Mouse (Mus musculus): ENCODE measurements around the gene Galnt15. TPM values are rescaled to one million over a fixed set of nuclear protein-coding genes. Genes with fewer than 3 reads are reported as not detected.
"Not testable (repeated sequence)": the region's sequence is repeated elsewhere in the genome, so short reads cannot be mapped to it uniquely, and the experiment has no call there.

The Galnt15 gene
- polyA plus RNA-seq, 1 experiment from 2014 or later = 0.73 TPM

GRCm38 (mm10) chr14:32082891-32083290 is 54.1 kb downstream of the Galnt15 start:
- H3K4me2 ChIP-seq = no peak overlapping the region
- H3K9ac ChIP-seq = no peak overlapping the region
- ATAC-seq (ENCODE audit: low FRiP score, low read depth) = no peak
- H3K4me1 ChIP-seq (replicated peaks) = peaks cover 21% of the 10 kb centered on the region
- H3K27me3 ChIP-seq = no peaks in the 10 kb centered on the region
- peaks cover 18% of the 10 kb centered on the region for H3K36me3 ChIP-seq
- H3K27ac ChIP-seq (replicated peaks) = no peak overlapping the region
- H3K9me3 ChIP-seq = no peaks in the 10 kb centered on the region
- H3K4me3 ChIP-seq = no peak overlapping the region
- WGBS = 95% methylated on average over 6 of the region's 6 CpGs

GRCm38 (mm10) chr14:32083466-32083865 is 54.7 kb downstream of the Galnt15 start:
- no peaks in the 10 kb centered on the region for H3K27me3 ChIP-seq
- H3K9me3 ChIP-seq = no peaks in the 10 kb centered on the region
- WGBS = 95% methylated on average over 2 of the region's 2 CpGs
- H3K27ac ChIP-seq (replicated peaks) = no peak overlapping the region
- no peak overlapping the region for H3K4me3 ChIP-seq
- no peak overlapping the region for H3K9ac ChIP-seq
- peaks cover 21% of the 10 kb centered on the region for H3K4me1 ChIP-seq (replicated peaks)
- no peak for ATAC-seq (ENCODE audit: low FRiP score, low read depth)
- H3K36me3 ChIP-seq = peaks cover 18% of the 10 kb centered on the region
- H3K4me2 ChIP-seq = no peak overlapping the region

GRCm38 (mm10) chr14:32084761-32085485 is 56.1 kb downstream of the Galnt15 start, which contains the start of gene Oxnad1:
Oxnad1 (plus strand) TSS chr14:32085374.
- peak; percentile 97 for ATAC-seq (ENCODE audit: low FRiP score, low read depth)
- Histone ChIP-seq H3K9me3 (no peaks in the 10 kb centered on the region), H3K9ac (peak within 1 kb of the TSS; percentile 62), H3K4me3 (peak within 1 kb of the TSS; percentile 56), H3K27me3 (no peaks in the 10 kb centered on the region), H3K36me3 (peaks cover 18% of the 10 kb centered on the region), H3K4me2 (peak within 1 kb of the TSS; percentile 86), H3K4me1 (replicated peaks) (peaks cover 21% of the 10 kb centered on the region), H3K27ac (replicated peaks) (peak within 1 kb of the TSS; percentile 85)
- WGBS = 4% methylated on average over 22 of the region's 22 CpGs

GRCm38 (mm10) chr14:32085486-32086201 is 56.9 kb downstream of the Galnt15 start, which contains the start of gene Dph3:
Dph3 (minus strand) TSS chr14:32085729.
- Histone ChIP-seq H3K27me3 (no peaks in the 10 kb centered on the region), H3K4me1 (replicated peaks) (peaks cover 21% of the 10 kb centered on the region), H3K9me3 (no peaks in the 10 kb centered on the region), H3K9ac (peak within 1 kb of the TSS; percentile 62), H3K4me2 (peak within 1 kb of the TSS; percentile 86), H3K27ac (replicated peaks) (peak within 1 kb of the TSS; percentile 85), H3K36me3 (peaks cover 16% of the 10 kb centered on the region), H3K4me3 (peak within 1 kb of the TSS; percentile 56)
- under 1% methylated on average over 43 of the region's 43 CpGs for WGBS
- ATAC-seq (ENCODE audit: low FRiP score, low read depth) = peak; percentile 99

GRCm38 (mm10) chr14:32086226-32086625 is 57.4 kb downstream of the Galnt15 start:
- Histone ChIP-seq H3K27me3 (no peaks in the 10 kb centered on the region), H3K4me3 (peak overlapping the region; percentile 56), H3K4me1 (replicated peaks) (peaks cover 21% of the 10 kb centered on the region), H3K9me3 (no peaks in the 10 kb centered on the region), H3K9ac (peak overlapping the region; percentile 62), H3K36me3 (peaks cover 13% of the 10 kb centered on the region), H3K4me2 (peak overlapping the region; percentile 86), H3K27ac (replicated peaks) (no peak overlapping the region)
- whole genome bisulfite sequencing = 29% methylated on average over 8 of the region's 8 CpGs
- no peak for ATAC-seq (ENCODE audit: low FRiP score, low read depth)

GRCm38 (mm10) chr14:32087584-32088248 is 58.9 kb downstream of the Galnt15 start:
- ATAC-seq (ENCODE audit: low FRiP score, low read depth) = not testable (repeated sequence)

GRCm38 (mm10) chr14:32091124-32091523 is 62.3 kb downstream of the Galnt15 start:
- Histone ChIP-seq H3K4me3 (no peak overlapping the region), H3K27me3 (no peaks in the 10 kb centered on the region), H3K36me3 (peaks cover 25% of the 10 kb centered on the region), H3K9me3 (no peaks in the 10 kb centered on the region), H3K4me2 (no peak overlapping the region), H3K4me1 (replicated peaks) (peaks cover 11% of the 10 kb centered on the region), H3K9ac (no peak overlapping the region), H3K27ac (replicated peaks) (no peak overlapping the region)
- WGBS = 82% methylated on average over 4 of the region's 4 CpGs
- no peak for ATAC-seq (ENCODE audit: low FRiP score, low read depth)

More at GRCm38 (mm10) chr14:32087584-32088248, 58.9 kb downstream of the Galnt15 start:
- H3K36me3 ChIP-seq; H3K4me3 ChIP-seq; H3K4me2 ChIP-seq; H3K27me3 ChIP-seq; H3K9ac ChIP-seq; H3K9me3 ChIP-seq; H3K27ac ChIP-seq (replicated peaks): not testable (repeated sequence)
- 92% methylated on average over 7 of the region's 7 CpGs for WGBS
- H3K4me1 ChIP-seq (replicated peaks) = peaks cover 21% of the 10 kb centered on the region

GRCm38 (mm10) chr14:32091704-32092103 is 62.9 kb downstream of the Galnt15 start:
- Histone ChIP-seq H3K4me2 (no peak overlapping the region), H3K4me1 (replicated peaks) (peaks cover 5% of the 10 kb centered on the region), H3K4me3 (no peak overlapping the region), H3K36me3 (peaks cover 30% of the 10 kb centered on the region), H3K27ac (replicated peaks) (no peak overlapping the region), H3K27me3 (no peaks in the 10 kb centered on the region), H3K9ac (no peak overlapping the region), H3K9me3 (no peaks in the 10 kb centered on the region)
- WGBS = 89% methylated on average over 4 of the region's 4 CpGs
- no peak for ATAC-seq (ENCODE audit: low FRiP score, low read depth)

GRCm38 (mm10) chr14:32093018-32093417 is 64.2 kb downstream of the Galnt15 start:
- no peak overlapping the region for H3K4me3 ChIP-seq
- 65% methylated on average over 1 of the region's 1 CpGs for WGBS
- no peak for ATAC-seq (ENCODE audit: low FRiP score, low read depth)
- no peaks in the 10 kb centered on the region for H3K4me1 ChIP-seq (replicated peaks)
- no peak overlapping the region for H3K4me2 ChIP-seq
- H3K9ac ChIP-seq = no peak overlapping the region
- no peaks in the 10 kb centered on the region for H3K9me3 ChIP-seq
- peaks cover 42% of the 10 kb centered on the region for H3K36me3 ChIP-seq
- H3K27ac ChIP-seq (replicated peaks) = no peak overlapping the region
- H3K27me3 ChIP-seq = no peaks in the 10 kb centered on the region

- H3K9me3 ChIP-seq = no peaks in the 10 kb centered on the region
- H3K9ac ChIP-seq = no peak overlapping the region
- no peak overlapping the region for H3K4me2 ChIP-seq
- no peak overlapping the region for H3K4me3 ChIP-seq
- H3K4me1 ChIP-seq (replicated peaks) = no peaks in the 10 kb centered on the region
- peaks cover 48% of the 10 kb centered on the region for H3K36me3 ChIP-seq
- ATAC-seq (ENCODE audit: low FRiP score, low read depth) = no peak
- no peaks in the 10 kb centered on the region for H3K27me3 ChIP-seq
- 95% methylated on average over 11 of the region's 11 CpGs for WGBS
- no peak overlapping the region for H3K27ac ChIP-seq (replicated peaks)
Observed at GRCm38 (mm10) chr14:32093500-32094117, 64.8 kb downstream of the Galnt15 start.

GRCm38 (mm10) chr14:32095646-32096045 is 66.9 kb downstream of the Galnt15 start:
- no peak overlapping the region for H3K4me2 ChIP-seq
- H3K4me3 ChIP-seq = no peak overlapping the region
- no peaks in the 10 kb centered on the region for H3K9me3 ChIP-seq
- no peak for ATAC-seq (ENCODE audit: low FRiP score, low read depth)
- WGBS = 93% methylated on average over 5 of the region's 5 CpGs
- peaks cover 68% of the 10 kb centered on the region for H3K36me3 ChIP-seq
- no peak overlapping the region for H3K9ac ChIP-seq
- H3K27me3 ChIP-seq = no peaks in the 10 kb centered on the region
- no peaks in the 10 kb centered on the region for H3K4me1 ChIP-seq (replicated peaks)
- no peak overlapping the region for H3K27ac ChIP-seq (replicated peaks)
